Mouse (Mus musculus) thymus, adult 2 months (tissue): Measurements from ENCODE around the gene Ccdc103.

Experiments
- CTCF ChIP-seq: fragments of 200-500 bp; IDR thresholded peaks from 2 replicates; pipeline ENCODE4 v1.5.1; 2012; ENCODE audit warnings: mild to moderate bottlenecking, control low read depth, low read length, moderate library complexity, borderline replicate concordance; ENCODE audit not compliant: control insufficient read depth, poor library complexity, insufficient read depth; ENCODE audit errors: extremely low read depth
- POLR2A ChIP-seq: fragments of 200-500 bp; IDR thresholded peaks from 2 replicates; pipeline ENCODE4 v1.6.1; 2012; ENCODE audit warnings: mild to moderate bottlenecking, low read length, control low read depth, moderate library complexity; ENCODE audit not compliant: control insufficient read depth, poor library complexity, insufficient read depth; ENCODE audit errors: extremely low read depth

GRCm38 (mm10) chr11:102845926-102846325 is 35.1 kb upstream of the Ccdc103 start:
- TF ChIP-seq CTCF (no peak), POLR2A (no peak)
